Mouse (Mus musculus): Measurements from ENCODE around the gene Adamts18.

Gene Adamts18

DNA sequence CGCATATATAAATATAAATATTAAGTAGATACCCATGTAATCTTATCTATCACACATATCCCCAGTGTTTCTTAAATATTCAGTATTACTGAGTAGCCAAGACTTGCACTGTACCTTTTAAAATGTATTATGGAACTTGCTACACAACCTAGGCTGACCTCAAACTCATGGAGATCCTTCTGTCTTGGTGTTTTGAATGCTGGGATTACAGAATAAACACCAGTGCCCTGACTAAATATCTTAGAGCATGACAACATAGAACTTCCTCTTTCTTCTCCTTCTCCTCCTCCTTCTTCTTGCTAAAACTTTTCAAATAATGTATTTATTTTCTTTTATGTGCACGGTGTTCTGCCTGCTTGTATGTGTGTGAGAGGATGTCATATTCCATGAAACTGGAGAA, 95.4 kb downstream of the Adamts18 start:
- no peak for DNase-seq

DNA sequence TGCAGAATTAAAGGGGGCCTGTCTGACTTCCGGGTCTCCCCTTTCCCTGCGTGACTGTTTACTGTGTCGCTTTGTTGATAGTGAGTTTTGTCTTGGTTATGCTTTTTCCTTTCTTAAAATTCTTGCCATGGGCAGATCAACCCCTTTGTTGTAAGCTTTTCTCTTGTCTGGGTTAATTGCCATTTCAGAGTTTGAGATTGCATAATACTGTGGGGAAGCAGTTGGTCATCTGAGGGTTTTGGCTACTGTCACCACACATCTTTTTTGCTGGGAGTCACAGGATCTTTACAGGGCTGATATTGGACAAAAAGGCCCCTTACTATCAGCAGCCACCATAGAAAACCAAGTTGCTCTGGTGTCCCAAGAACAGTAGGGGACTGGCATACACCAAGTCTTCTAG, 96.2 kb downstream of the Adamts18 start:
- DNase-seq: no peak

GRCm38 (mm10) chr8:113735496-113736060, 113.0 kb downstream of the Adamts18 start:
- DNase-seq: peak; percentile 96

- DNase-seq: no peak
These were observed 123.2 kb downstream of the Adamts18 start for GRCm38 (mm10) chr8:113725331-113725730.

- DNase-seq: no peak
These were observed 124.5 kb downstream of the Adamts18 start for GRCm38 (mm10) chr8:113723873-113724538.

- DNase-seq: no peak
These were observed 127.1 kb downstream of the Adamts18 start for GRCm38 (mm10) chr8:113721459-113721858.

- no peak for DNase-seq
These were observed 143.6 kb downstream of the Adamts18 start for GRCm38 (mm10) chr8:113704968-113705367.

- DNase-seq: peak; percentile 59
These were observed 156.8 kb downstream of the Adamts18 start for GRCm38 (mm10) chr8:113691622-113692343.

DNA sequence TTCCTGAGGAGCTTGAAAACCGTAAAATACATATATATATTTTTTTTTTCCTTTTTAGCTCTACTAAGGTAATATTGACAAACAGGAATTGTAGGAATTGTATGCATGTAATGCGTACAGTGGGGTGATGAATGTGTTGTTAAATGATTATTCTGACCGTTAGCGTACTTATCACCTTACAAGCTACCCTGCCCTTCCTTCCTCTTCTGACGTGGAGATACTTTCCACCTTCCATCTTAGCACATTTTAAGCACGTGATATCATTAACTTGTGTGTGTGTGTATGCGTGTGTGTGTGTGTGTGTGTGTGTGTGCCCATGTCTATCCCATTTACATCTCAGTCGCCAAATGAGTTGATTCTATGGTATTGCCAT, 160.0 kb downstream of the Adamts18 start:
- DNase-seq: peak; percentile 3

DNA sequence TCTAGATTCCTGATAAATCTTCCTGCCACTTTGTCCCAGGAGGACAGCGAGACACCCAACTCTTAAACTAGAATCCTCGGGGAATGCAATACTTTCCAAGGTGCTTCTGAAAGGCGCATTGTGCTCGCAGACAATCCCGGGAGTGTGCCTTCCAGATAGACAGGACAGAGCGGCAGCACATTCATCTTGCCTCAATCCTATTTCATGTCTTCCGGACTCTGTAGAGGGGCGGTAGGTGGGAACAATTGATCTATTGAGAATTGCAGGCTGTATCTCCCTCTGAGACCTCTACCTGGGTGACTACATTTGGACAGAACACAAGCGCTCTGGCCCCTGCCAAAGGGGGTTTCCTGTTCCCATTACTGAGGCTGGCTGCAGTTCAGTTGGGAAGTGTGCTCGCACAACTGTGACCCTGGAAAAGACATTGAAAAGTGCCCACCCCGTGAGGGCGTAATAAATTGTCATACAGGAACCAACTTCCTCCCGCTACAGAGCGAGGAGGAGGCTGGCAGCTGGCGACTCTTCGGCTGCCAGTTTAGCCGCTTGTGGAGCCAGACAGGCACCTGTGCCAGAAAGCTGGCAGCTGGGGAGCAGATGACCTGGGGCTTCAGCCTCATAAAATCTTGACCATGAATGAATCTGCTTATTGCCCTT, 160.5 kb downstream of the Adamts18 start:
- DNase-seq: peak; percentile 87

- peak; percentile 46 for DNase-seq
These were observed 169.2 kb downstream of the Adamts18 start for GRCm38 (mm10) chr8:113679361-113679760.

- peak; percentile 4 for DNase-seq
These were observed 171.7 kb downstream of the Adamts18 start for GRCm38 (mm10) chr8:113676811-113677210.

GRCm38 (mm10) chr8:113675281-113675680, 173.3 kb downstream of the Adamts18 start:
- DNase-seq: peak; percentile 46

- DNase-seq: peak; percentile 41
These were observed 173.9 kb downstream of the Adamts18 start for GRCm38 (mm10) chr8:113674611-113675010.

DNA sequence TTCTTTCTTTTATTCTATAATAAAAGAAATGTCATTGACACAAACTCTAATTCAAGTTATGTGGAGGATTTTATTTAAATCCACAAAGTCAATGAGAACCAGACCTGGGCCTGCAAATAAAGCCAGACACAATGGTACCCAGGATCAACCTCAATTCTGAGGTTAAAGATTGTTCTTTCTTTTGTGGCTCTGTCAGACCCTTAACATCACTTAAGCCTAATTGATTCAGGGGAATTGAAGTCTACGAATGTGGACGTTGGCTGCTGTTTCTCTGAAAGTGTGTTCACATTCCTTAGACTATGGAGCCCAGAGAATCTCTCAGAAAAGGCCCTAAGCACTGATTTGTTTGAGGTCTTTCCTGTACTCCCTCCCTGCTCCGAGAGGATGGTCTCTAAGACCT, 175.2 kb downstream of the Adamts18 start:
- no peak for DNase-seq

GRCm38 (mm10) chr8:113672599-113673255, 175.8 kb downstream of the Adamts18 start:
- peak; percentile 80 for DNase-seq

DNA sequence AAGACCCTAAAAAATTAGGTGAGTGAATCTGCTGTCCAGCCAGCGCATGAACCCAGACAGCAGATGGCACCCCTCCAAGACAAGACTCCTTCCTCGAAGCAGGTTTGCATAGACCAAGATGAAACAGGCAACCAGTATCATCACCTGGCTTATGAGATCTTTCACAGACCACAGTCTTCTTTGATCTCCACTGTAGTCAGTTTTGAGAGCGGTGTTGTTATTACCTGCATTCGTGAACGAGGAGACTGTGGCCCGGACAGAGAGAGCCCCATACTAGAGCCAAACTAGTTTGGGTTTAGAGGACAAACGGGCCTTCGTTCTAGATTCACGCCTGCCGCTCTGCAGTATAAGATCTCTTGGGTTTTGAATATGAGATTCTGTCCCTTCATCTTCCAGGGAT, 178.6 kb downstream of the Adamts18 start:
- DNase-seq: peak; percentile 87

DNA sequence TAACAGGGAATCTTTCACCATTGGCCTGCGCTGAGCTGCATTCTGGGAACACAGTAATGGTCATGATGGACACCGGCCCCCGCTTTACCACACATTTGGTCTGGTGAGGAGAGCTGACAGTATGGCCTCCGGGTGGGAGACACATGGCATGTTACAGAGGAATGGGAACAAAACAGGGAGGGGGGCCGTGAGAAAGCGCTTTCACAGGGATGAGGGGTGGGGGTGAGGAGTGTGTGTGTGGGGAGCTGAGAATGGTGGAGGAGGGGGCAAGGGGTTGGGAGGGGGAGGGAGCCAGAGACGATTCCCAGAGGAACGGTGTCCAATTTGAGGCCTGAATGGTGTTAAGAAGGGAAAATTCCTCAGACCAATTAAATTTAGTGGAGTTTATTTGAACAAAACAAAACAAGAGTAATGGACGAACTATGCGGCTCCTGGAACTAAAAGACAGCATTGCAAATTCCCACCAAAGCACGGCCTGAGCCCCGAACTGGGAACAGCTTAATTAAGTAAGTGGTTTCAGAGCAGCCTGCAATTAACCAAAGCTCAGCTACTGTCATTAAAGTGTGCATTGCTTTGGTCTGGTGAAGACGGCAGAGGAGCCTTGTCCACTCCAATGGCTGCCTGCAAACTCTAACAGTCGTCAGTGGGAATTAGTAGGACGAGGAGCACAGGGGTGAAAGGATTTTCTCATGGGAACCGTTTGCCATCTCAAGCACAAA, 181.7 kb downstream of the Adamts18 start:
- peak; percentile 79 for DNase-seq

- peak; percentile 66 for DNase-seq
These were observed 182.6 kb downstream of the Adamts18 start for GRCm38 (mm10) chr8:113665951-113666350.

GRCm38 (mm10) chr8:113665036-113665435, 183.5 kb downstream of the Adamts18 start:
- DNase-seq: peak; percentile 25

DNA sequence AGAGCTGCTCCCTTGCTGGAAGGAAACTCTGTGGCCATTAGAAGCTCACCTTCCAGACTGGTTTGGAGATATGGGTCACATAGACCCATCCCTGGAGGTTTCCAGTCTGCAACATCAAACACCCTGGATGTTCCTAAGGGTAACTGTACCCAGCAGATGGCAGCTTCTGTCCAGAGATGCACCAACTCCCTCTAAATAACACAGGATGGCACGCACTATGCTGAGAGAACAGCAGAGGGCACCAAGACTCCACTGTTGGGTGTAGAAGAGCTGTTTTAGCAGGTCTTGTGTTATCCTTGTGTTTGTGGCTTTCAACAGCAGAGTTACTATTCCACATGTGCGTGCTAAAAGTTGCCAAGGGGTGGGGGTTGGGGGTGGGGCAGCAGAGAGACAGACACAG, 184.0 kb downstream of the Adamts18 start:
- peak; percentile 95 for DNase-seq

DNA sequence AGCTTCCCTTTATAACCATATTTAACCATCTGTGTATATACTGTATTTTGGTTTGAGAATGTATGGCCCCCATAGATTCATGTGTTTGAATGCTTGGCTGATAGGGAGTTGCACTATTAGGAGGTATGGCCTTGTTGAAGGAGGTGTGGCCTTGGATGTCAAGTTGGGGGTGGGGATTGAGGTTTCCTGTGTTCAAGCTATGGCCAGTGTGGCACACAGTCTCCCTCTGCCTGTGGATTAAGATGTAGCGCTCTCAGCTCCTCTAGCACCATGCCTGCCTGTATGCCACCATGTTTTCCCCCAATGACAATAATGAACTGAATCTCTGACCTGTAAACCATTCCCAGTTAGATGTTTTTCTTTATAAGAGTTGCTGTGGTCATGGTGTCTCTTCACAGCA, 188.4 kb downstream of the Adamts18 start:
- peak; percentile 56 for DNase-seq
